Mouse (Mus musculus): ENCODE results near the gene Cyp27a1. TPM values are rescaled to one million over a fixed set of nuclear protein-coding genes. Genes with fewer than 3 reads are reported as not detected.

Gene Cyp27a1
- polyA plus RNA-seq, 2 experiments from 2014 or later, result 0.33 TPM; not detected in 1

DNA sequence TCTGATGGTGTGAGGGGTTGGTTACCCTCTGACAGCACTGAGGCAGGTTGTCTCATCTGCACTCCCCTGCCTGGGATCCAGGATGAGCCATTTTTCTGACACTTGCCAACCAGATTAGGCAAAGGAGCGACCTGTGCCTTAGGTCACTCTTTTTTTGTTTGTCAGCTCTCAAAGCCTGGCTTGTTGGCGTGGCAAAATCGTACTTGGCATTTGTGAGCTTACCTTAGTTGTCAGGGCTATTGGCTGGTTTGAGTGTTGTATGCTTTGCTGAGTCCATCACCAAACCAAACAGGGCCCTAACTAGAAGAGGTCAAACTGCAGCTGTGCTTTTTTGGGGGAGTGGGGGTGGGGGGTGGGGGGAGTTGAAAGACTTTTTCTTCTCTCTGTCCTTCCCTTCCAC, 5.9 kb downstream of the Cyp27a1 start:
- ATAC-seq, result no peak

DNA sequence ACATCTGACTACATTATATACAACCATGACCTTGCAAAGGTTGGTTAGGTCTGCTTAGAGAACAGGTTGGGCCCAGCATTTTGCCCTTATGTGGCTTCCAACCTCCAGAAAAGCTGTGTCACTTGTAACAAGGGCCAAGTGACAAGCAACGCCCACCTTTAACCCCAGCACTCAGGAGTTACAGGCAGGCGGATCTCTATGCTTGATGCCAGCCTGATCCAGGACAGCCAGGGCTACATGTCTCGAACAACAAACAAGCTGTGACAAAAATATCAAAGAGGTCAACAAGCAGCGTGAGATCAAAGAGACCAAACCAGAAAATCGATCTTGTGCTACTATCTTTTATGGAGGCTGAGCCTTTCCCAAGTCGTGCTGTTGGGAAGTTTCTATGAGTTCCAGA, 8.3 kb downstream of the Cyp27a1 start:
- ATAC-seq, result no peak

DNA sequence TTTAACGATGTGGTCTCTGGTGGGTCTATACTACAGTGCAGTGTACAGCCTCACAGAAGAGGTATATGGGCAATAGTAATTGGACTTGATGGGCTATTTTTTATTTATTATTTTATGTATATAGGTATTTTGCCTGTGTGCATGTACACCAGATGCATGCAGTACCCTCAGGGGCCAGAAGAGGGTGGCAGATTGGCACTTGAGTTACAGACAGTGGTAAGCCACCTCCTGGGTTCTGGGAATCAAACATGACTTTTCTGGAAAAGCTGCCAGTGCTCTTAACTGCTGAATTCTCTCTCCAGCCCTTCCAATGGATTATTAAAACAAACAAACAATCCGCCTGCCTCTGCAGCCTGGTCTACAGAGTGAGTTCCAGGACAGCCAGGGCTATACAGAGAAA, 10.4 kb downstream of the Cyp27a1 start:
- no peak for ATAC-seq

DNA sequence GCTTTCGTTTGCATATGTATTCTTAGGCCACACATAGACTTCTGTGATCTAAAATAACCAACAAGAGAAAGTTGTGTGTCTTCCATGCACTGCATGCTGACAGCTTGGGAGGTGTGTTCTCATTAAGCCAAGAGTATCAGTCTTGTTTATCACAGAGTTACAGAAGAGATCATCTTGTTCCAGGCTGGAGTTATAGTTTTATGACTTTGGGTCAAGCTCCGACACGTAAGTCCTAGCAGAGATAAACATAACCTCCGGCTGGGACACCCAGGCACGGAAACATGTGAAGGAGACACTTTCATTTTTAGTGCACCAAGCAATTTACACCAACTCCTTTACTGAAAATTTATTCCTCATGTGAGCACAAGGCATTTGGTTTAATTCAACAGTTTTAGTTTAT, 12.7 kb downstream of the Cyp27a1 start:
- ATAC-seq, result no peak

DNA sequence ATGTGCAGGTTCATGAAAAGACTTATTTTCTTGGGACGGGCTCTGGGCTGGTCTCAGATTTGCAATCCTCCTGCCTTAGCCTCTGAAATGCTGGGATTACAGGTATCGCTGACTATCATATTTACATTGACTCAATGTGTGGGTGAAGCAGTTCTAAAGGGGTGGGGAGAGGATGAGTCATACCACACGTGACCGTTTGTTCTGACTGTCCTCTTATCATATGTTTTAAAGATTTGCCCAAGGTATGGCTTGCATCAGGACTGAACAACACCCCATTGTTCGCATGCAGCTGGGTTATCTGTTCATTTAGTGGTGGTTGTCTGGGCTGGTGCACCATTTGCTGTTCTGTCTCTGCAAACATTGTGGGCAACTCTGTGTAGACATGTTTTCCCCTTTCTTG, 13.3 kb downstream of the Cyp27a1 start:
- no peak for ATAC-seq

DNA sequence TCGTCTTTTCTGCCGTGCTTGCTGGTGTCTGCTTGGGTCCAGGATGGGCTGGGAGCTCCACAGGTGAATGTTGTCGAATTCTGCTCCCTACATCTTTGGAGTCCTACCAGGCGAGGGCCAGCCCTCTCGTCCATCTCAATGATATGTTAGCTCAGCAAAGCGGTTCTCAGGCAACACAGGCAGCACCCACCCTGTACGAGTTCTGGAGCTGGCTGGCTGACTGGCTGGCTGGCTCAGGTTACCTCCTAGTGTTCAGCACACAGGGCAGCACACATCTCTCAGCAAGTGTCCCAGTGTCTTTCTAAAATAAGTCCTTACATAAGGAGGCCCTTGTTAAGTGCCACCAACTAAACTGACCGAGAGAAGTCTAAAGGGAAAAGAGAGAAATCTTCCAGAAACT, 15.1 kb downstream of the Cyp27a1 start:
- no peak for ATAC-seq

DNA sequence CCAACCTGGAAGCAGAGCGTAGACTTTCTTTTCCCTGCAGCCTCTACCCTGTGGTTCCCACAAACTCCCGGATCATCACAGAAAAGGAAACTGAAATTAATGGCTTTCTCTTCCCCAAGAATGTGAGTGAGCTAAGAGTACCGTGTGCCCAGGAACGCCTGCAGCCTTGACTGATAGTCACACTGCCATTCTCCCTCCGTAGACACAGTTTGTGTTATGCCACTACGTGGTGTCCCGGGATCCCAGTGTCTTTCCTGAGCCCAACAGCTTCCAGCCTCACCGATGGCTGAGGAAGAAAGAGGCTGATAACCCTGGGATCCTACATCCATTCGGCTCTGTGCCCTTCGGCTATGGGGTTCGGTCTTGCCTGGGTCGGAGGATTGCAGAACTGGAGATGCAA, 23.6 kb downstream of the Cyp27a1 start:
- ATAC-seq, result no peak

DNA sequence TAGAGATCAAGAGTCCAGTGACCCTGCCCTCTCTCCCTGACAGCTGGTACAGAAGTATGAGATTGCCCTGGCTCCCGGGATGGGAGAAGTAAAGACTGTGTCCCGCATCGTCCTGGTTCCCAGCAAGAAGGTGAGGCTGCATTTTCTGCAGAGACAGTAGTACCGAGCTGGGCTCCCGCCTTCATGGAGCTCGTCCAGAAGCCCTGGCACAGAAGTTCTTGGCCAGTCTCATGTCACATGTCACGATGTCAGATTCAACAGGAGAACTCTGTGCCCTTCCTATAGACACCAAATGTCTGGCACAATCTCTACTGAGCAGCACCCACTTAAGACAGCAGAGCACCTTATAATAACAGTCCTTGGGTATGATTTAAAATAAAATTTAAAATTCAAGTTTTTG, 24.1 kb downstream of the Cyp27a1 start:
- no peak for ATAC-seq

DNA sequence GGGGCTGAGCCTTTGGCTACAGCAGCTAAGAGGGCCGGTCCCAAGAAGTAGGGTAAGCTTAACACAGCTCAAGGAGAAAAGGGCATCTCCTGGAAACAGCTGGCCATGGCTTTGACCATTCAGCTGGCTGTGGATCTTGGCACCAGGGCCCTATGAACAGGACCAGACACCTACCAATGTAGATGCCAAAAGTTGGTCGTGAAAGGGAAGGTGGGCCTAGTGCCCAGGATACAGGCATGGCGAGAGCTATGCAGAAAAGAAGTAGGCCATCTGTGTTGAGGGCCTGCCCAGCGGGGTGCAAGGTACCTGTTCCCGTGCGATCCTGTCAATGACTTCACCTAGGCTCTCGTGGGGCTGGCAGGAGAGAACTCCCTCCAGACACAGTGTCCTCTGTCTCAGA, 27.5 kb downstream of the Cyp27a1 start:
- no peak for ATAC-seq

DNA sequence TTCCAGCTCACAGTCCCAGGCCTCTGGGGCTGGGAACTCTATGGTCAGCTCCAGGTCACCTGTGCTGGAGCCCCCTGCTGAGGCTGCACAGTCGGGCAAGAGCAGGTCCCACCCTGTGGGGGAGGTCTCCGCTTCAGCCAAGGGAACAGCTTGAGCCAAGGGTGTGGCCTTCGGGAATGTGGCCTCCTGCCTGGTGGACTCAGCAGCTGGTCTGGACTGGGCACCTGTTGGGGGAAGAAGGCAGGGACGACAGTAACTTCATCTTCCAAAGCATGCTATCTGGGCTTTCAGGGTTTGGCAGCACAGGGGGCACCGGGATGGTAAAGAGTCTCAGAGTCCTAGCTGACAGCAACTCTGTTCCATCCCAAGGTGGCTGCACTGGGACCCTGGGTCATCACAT, 34.0 kb downstream of the Cyp27a1 start:
- no peak for ATAC-seq

DNA sequence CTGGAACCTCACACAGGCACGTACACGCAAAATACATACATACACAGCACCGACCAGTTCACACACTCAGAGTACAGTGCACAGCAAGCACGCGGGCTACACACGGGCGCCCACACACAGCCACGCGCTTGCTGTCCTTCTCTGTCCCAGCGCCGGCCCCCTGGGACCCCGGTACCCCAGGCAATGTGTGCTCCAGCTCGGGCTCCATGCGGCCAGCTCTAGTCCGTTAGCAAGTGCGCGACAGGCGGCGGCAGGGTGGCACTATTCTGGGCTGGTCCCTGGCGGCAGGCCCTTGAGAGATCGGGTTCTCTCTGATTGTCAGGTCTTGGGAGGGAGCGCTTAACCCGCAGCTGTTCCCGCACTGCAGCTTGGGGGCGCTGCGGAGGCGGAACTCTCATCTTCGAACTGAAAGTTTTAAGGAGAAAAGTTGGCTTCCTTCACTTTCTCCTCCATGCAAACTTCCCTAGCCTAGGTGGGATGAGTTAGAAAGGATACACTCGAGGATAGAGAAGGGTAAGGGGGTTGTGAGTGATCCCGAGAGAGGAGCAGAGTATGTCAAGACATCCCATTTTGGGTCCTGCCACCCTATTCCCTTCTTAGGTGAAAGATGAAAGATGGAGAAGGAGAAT, 35.4 kb downstream of the Cyp27a1 start, which contains the start of gene Prkag3:
TSS of gene Prkag3 (minus strand) at position 579 of the 629 bp plus-strand sequence.
- ATAC-seq, result no peak

DNA sequence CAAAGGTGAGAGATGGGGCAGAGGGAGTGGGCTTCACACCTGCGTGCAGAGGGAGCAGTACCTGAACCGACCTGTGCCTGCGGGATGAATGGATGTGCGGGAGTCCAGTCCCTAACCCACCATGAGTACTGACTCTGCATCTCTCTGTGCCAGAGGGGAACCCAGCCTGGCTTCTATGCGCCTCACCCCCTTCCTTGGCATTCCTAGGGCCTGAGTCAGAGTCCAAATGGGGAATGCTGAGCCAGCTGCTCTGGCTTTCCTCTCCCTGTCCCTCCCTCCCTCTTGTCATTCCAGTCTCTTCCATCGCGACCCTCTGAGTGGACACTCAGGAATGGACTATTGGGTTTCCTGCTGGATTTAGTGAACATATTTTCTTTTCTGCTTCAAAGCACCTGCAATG, 35.9 kb downstream of the Cyp27a1 start:
- no peak for ATAC-seq

DNA sequence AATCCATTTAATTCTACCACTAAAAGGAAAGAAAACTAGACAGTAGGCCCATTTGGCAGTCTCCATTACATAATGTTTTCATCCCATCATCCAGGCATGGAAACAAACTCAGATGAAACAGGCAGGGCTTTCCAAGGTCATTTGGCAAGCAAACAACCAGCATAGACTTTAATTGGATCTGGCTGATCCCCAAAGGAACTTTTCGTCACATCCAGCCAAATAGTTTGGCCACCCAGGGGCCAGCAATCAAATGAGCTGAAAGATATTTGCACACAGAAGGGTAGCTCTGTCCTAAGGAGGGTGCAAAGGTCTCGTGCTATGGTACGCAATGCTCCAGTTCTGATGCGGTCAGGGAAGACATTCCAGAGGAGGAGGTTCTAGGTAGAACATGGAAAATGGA, 37.3 kb downstream of the Cyp27a1 start:
- ATAC-seq, result no peak

DNA sequence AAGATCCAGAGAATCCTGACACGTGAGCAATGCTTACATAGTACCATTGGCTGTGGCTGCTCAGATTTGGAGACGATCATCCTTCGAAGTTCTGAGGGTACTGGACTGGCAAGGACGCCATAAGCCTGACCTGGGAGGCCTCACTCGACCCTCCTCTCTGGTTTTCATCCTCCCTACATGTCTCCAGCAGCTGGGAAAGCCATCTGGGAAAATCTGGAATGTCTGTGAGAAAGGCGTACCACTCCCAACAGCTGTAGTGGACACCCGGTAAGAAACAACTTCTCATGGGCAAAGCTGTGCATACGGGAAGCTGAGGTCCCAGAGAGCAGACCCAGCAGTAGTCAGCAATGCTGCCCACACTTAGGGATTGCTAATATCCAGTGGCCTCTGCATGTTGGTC, 38.8 kb downstream of the Cyp27a1 start:
- ATAC-seq, result no peak

DNA sequence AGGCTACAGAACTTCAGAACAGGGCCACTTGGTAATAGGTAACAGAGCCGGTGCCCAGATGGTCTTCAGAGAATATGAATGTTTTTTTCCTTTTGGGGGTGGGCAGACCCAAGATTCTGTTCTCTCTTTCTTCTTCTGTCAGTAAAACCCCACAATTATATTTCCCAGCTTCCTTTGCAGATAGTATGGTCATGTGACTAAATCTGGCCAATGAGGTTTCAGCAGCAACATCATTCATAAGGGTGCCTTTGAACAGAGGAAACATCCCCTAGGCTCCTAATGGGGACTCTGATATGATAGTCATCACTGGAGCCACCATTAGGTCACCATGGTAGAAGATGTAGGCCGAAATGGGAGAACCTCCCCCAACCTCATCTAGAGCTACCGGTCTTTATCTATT, 39.5 kb downstream of the Cyp27a1 start:
- no peak for ATAC-seq

DNA sequence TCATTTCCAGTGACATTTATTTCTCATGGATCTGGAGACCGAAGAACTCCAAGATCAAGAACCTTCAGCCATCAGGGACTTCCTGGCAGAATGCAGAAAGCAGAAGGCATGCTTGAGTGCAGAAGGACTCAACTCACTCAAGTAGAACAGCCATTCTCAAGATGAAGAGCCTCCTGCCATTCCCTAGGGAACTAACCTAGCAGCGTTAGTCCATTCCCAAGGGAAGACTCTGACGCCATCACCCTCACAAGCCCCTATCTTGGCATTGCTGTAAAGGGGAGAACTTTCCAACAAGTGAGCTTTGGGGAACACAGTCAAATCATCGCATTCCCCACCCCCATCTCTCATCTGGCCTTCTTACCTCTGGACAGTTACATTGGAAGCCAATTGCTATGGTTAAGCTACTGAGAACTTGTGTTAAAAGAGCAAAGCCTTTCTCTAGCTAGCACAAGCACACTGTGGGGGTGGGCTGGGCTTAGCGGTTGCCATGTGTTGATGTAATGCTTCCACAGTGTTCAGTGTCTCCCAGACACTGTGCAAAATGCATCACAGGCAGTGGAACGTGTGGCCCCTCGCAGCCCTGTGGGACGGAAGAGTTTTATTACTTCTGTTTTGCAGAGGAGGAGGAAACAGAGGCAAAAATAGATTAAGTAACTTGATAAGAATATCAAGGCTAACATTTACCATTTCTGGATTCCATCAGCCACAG, 40.0 kb downstream of the Cyp27a1 start:
- no peak for ATAC-seq

DNA sequence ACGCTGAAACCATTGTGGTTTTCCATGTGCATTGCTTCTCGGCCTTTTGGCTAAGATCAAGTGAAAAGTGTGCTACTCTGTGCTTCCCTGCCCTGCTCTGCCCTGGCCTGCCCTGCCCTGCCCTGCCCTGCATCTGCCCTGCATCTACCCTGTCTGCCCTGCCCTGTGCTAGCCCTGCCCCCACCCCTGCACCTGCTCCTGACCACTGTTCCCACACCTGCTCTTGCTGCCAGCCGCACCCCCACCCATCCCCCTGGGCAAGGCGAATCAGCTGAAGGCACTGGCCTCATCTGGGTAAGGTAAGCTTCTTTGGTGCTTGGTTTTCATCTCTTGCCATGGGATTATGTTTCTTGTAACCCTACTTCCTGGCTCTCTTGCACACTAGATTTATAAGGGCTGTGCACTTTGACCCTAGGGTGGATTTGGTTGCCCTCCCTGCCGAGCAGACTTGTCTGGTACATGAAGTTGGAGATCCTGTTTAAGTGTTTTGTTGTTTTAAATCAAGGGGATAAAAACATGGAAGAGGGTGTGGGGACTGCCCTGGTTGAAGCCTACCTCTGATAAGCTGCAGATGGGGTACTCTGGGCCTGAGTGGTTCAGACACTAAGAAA, 40.9 kb downstream of the Cyp27a1 start:
- ATAC-seq, result no peak

DNA sequence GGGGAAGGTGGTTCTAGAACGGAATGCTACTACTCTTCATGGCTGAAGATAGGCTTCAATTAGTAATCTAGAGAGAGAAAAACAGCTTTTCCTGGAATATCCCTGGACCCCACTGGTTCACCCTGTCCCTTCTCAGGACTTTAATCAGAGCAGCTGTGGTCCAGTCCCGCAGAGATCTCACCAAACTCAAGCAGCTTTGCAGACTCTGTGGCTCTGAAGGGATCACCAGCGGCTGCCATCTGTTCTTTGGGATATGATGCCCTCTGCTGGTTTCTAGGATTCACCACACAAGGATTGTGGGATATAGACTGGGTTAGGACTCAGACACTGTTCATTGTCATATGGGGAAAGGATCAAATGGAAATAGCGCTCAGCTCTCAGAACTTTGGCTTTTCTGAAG, 46.4 kb downstream of the Cyp27a1 start:
- ATAC-seq, result no peak

DNA sequence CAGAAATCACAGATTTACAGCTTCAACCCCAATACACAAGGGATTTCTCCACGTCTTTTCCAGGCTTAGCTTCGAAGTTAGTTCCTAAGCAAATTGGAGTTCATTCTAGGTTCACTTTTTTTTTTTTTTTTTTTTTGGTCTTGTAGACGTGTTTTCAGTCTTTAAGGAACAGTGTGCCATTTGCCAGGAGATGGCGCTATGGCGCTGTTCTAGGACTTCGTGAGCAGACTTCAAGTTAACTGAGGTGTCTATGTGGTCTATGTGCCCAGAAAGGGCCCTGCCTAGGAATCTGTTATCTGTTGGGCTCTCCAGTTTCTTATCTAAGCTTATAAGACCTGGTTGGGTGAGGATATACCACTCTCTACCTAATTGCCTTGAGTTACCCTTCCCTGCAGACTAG, 49.7 kb downstream of the Cyp27a1 start:
- no peak for ATAC-seq

DNA sequence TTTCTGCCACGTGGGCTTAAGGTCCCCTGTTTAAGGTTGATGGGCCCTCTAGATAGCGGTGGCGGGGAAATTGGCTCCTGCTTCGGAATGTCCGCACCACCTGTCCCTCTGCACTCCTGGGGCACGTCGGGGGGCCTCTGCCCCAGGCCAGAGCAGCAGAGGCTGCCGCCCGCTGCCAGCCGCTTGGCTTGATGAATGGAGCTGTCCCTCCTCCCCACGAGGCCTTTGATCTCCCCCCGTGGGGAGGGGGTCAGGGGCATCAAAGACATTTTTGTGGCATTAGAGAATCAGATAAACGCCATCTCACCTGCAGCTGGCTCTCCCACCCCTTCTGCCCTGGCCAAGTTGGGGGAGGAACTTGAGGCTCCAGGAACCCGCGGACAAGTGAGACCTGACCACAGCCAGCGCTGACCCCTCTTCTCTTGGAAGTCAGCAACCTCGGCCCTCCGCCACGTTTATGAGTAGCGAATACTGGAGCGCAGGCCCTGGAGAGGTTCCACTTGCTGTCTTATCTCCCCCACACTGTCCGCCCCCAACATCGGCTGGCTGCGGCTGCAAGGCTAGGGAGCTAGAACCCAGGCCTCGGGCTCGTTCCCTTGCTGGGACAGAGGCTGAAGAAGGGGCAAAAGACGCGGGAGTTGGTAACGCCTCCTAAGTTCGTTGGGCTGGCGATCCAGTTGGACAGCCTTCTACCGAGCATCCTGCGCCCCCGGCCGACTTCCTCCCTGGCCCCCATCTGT, 57.5 kb downstream of the Cyp27a1 start:
- ATAC-seq, result no peak

DNA sequence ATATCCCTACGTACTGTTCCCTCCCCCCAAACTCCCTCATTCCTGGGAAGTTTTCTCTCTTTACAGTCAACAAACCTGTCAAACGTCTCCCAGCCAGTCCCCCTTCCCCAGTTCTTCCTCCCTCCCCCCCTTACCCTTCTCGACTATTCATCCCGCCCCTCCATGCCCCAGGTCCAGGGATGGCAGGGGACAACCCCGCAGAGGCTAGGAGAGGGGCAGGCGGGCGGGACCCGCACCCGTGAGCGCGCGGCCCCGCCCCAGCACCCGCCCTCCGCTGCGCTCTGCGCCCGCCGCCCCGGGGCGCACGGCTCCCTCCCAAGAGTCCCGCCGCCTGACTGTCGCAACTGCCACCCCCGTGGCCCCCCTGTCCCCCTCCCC, 58.1 kb downstream of the Cyp27a1 start:
- no peak for ATAC-seq

DNA sequence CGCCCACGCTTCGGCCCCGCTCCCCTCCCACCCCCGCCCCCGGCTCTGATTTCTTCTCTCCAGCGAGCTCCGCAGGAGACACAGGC, 58.3 kb downstream of the Cyp27a1 start, which contains the start of gene Wnt6:
TSS of gene Wnt6 (plus strand) at position 48 of the 86 bp plus-strand sequence.
- no peak for ATAC-seq

DNA sequence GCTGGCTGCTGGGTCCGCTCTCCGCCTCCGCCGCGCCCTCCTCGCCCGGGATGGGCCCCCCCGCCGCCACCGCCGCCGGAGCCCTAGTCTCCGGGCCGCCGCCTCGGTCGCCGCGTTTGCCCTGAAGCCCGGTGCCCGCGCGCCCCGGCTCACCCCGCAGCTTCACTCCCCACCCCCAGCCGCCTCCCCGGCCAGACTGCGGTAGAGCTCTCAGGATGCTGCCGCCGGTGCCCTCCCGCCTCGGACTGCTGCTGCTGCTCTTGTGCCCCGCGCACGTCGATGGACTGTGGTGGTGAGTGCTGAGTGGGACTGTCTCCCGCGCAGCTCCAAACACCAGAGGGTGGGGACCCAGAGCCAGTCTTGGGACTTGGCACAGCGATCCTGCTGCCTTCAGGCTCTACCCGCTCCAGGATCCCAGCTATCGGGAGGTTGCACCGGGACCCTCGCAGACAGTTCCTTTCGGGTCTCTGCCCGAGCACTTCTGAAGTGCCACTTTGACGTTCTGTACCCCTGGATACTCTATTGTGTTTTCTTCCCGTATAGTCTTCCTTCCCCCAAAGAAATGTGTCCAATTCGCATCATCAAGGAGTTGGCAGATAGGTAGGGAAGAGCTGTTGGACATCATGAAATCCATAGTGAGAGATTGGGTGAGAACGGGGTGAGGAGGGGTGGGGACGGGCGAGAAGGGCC, 58.7 kb downstream of the Cyp27a1 start:
- no peak for ATAC-seq

DNA sequence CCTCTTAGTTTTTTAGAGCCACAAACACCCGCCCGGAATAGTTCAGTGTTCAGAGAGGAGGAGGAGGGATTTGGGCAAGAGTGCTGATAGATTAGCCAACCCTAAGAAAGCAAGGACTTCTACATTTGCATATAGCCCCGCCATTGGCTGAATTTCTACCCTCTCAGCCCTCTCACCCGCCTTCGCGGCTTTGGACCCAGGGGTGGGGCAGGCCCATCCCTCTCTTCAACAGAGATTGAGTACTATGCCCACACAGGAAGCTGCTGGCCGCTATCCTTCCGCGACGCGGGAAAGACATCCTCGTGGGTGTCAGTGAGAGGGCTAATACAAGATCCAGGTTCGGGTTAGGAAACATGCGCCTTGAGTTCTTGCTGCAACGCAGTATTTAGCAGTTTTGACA, 59.8 kb downstream of the Cyp27a1 start:
- ATAC-seq, result peak; percentile 68

All from activated CD4-positive, CD25-positive, alpha-beta regulatory T cell, adult 4 months (primary cell).